Mouse (Mus musculus): ENCODE results near the gene Ank2.

GRCm38 (mm10) chr3:127487302-127487701 lies 11.8 kb downstream of the Ank2 start:
- no peak for TF ChIP-seq POLR2A (IDR thresholded peaks at IDR 0.05; ENCODE audit: borderline replicate concordance, extremely low read depth, low read depth, low read length)
- TF ChIP-seq CTCF (IDR thresholded peaks at IDR 0.05; ENCODE audit: insufficient read depth, low read length), result no peak
